Mouse (Mus musculus) midbrain, embryonic 12.5 days (tissue): ENCODE results near the gene Pex3. TPM values are rescaled to one million over a fixed set of nuclear protein-coding genes. Genes with fewer than 3 reads are reported as not detected.

ENCODE experiments used
- ATAC-seq: fragments of 200-750 bp; cut with Nextera tagmentation; 2 replicates; pipeline ENCODE4 v1.8.0; 2017; ENCODE audit warnings: low read depth, moderate TSS enrichment, moderate library complexity; ENCODE audit not compliant: low FRiP score
- H3K27ac ChIP-seq: fragments of 300-500 bp; sonication (generic); replicated peaks from 2 replicates; pipeline ENCODE4 v1.5.1; 2016; ENCODE audit warnings: mild to moderate bottlenecking
- H3K27me3 ChIP-seq: fragments of 300-500 bp; sonication (generic); 2 replicates; pipeline ENCODE4 v1.6.1; 2016; ENCODE audit warnings: mild to moderate bottlenecking
- H3K36me3 ChIP-seq: fragments of 300-500 bp; sonication (generic); 2 replicates; pipeline ENCODE4 v1.6.1; 2016
- H3K4me1 ChIP-seq: fragments of 300-500 bp; sonication (generic); 2 replicates; pipeline ENCODE4 v1.6.1; 2016
- H3K4me2 ChIP-seq: fragments of 300-500 bp; sonication (generic); replicated peaks from 2 replicates; pipeline ENCODE4 v1.6.1; 2016; ENCODE audit warnings: mild to moderate bottlenecking, moderate library complexity
- H3K4me3 ChIP-seq: fragments of 300-500 bp; sonication (generic); 2 replicates; pipeline ENCODE4 v1.5.1; 2016; ENCODE audit warnings: mild to moderate bottlenecking
- H3K9ac ChIP-seq: fragments of 300-500 bp; sonication (generic); replicated peaks from 2 replicates; pipeline ENCODE4 v1.6.1; 2016; ENCODE audit warnings: mild to moderate bottlenecking, moderate library complexity
- H3K9me3 ChIP-seq: fragments of 300-500 bp; sonication (generic); 2 replicates; pipeline ENCODE4 v1.6.1; 2016; ENCODE audit warnings: mild to moderate bottlenecking
- WGBS: fragments of 180-500 bp; shearing (Covaris S2); methylation state at CpG from one replicate; pipeline ENCODE4 v1.1.7; 2016; 5-methylcytosine and 5-hydroxymethylcytosine counted together
- polyA plus RNA-seq: library from polyadenylated mRNA; unstranded; fragments of >200 nt; fragmentation: Nextera tagmentation; extraction: Ambion mirVana; gene quantifications from 2 replicates; pipeline ENCODE4 v1.2.1, GENCODE M21; 2016

The Pex3 gene
- polyA plus RNA-seq, 1 experiment from 2014 or later = 21.8 TPM

DNA sequence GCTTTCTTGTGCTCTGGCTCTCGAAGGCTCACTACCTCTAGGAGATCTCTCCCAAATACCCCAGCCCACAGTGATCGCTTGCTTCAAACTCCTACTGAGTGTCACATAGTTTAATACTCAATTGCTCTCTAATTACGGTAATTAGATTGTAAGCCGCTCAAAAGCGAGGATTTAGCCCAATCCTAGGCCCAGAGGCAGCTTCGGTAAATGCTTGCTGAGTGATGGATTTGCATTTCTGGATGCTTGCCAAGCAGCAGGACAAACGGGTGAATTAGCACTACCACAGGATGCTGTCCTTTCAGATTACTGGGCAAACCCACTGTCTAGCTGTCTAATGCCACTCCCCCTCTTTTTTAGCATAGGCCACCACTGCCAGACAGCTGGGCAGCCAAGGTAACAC lies 16.9 kb upstream of the Pex3 start:
- peak; percentile 74 for ATAC-seq
- Histone ChIP-seq H3K4me1 (peaks cover 18% of the 10 kb centered on the region), H3K36me3 (no peaks in the 10 kb centered on the region), H3K9me3 (no peaks in the 10 kb centered on the region), H3K9ac (no peak overlapping the region), H3K27me3 (peaks cover 37% of the 10 kb centered on the region), H3K27ac (no peak overlapping the region), H3K4me2 (no peak overlapping the region), H3K4me3 (no peak overlapping the region)
- WGBS = 42% methylated on average over 7 of the region's 7 CpGs

DNA sequence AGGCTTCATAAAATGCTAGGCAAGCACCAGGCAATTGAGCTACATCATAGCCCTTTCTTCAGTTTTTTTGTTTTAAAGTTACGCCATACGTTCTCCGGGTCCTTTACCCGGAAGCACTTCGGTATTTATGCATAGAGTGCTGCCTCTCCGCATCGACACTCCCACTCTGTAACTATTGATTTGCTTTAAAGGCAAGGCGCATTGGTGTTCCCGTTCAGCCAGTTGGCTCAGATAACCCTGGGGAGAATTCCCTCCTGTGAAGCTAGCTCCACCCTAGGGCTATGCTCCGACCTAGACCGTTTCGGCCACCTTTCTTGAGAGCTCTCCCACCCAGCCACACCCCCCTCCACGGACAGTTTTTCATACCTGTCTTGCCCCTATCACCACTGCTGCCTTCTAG lies 13.5 kb upstream of the Pex3 start:
- Histone ChIP-seq H3K4me2 (no peak overlapping the region), H3K4me1 (peaks cover 18% of the 10 kb centered on the region), H3K27ac (no peak overlapping the region), H3K4me3 (no peak overlapping the region), H3K9me3 (no peaks in the 10 kb centered on the region), H3K36me3 (peaks cover 9% of the 10 kb centered on the region), H3K27me3 (peaks cover 31% of the 10 kb centered on the region), H3K9ac (no peak overlapping the region)
- ATAC-seq = no peak
- WGBS = 66% methylated on average over 13 of the region's 13 CpGs

DNA sequence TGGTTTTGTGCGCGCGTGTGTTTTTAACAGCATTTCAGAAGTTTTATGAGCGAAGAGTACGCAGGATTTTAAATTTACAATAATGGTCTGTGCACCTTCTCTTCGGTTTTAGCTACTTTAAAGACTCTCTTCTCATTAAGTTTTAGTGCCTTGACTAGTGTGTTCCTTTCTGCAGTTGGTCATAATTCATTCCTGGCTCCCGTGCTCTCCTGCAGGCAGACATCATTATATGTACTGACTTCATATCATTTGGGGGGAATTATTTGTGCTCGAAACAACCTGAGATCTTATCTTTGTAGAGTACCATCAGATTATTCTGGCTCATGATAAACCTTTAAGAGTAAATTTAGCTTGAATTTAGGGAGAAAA lies 12.1 kb upstream of the Pex3 start:
- H3K4me1 ChIP-seq = peaks cover 6% of the 10 kb centered on the region
- H3K9ac ChIP-seq = no peak overlapping the region
- peaks cover 12% of the 10 kb centered on the region for H3K36me3 ChIP-seq
- peaks cover 25% of the 10 kb centered on the region for H3K27me3 ChIP-seq
- no peaks in the 10 kb centered on the region for H3K9me3 ChIP-seq
- ATAC-seq = no peak
- no peak overlapping the region for H3K27ac ChIP-seq
- WGBS = 66% methylated on average over 8 of the region's 8 CpGs
- H3K4me3 ChIP-seq = no peak overlapping the region
- peak overlapping the region; percentile 39 for H3K4me2 ChIP-seq

DNA sequence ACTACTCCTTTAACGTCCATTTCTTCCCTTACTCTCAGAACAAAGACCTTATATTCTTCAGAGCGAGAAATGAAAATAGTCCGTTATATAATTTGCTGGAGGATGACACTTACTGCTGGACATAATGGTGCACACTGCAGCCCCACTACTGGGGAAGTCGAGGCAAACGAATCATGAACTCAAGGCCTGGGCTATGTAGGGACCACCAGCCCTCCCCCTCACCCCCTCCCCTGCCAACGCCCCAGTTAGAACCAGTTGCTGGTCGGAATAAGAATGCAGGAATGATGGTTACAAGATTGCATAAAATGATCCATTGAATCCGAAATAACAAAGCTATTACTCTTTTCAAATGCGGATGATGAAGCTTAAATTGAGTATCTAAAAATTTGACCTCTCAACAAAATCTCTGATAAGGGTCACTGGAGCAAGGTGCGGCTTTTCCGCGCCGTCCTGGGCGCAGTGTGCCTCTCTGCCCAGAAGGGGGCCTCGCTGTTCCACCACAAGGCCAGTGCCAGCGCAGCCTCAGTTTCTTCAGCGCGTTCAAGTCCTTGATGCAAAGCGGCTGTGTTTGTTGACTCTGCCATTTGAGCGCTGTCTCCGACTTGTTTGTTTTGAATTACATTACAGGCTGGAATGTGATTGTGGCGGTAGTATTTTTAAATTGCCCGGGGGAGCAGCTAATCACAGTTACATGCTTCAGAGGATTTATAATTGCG lies 11.6 kb upstream of the Pex3 start:
- Histone ChIP-seq H3K9ac (no peak overlapping the region), H3K36me3 (peaks cover 12% of the 10 kb centered on the region), H3K27me3 (peaks cover 25% of the 10 kb centered on the region), H3K4me1 (peaks cover under 1% of the 10 kb centered on the region; the same call in 1 of the 2 replicates), H3K27ac (no peak overlapping the region), H3K4me3 (no peak overlapping the region), H3K9me3 (no peaks in the 10 kb centered on the region), H3K4me2 (peak overlapping the region; percentile 39)
- 26% methylated on average over 24 of the region's 24 CpGs for WGBS
- peak; percentile 81 for ATAC-seq

DNA sequence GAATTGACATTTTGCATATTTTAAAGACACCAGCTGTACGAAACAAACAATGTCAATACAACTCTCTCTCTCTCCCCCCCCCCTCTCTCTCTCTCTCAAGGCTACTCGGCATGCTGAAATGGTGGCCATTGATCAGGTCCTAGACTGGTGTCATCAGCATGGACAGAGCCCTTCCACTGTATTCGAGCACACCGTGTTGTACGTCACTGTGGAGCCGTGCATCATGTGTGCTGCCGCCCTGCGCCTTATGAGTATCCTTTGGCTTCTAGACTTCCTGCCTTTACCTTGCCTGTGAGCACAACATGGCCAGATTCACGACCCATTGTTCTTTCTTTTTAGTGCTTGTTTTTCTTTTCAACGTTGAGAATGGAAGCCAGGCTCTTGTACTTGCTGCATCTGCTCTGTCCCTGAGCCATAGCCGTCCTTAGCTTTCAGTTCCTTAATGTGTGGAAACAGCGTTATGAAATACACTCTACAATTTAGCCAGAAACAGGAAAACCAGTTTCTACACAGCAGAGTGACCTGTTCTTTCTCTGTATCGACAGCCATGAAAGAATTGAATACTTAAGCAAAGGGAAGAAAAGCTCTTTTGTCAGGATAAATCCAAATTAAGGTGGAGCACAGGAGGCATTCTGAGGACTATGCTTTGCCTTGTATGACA lies 7.2 kb upstream of the Pex3 start:
- no peak overlapping the region for H3K27ac ChIP-seq
- 92% methylated on average over 13 of the region's 13 CpGs for WGBS
- no peak overlapping the region for H3K4me3 ChIP-seq
- H3K4me1 ChIP-seq = no peaks in the 10 kb centered on the region
- H3K4me2 ChIP-seq = no peak overlapping the region
- ATAC-seq = no peak
- no peak overlapping the region for H3K9ac ChIP-seq
- peaks cover 15% of the 10 kb centered on the region for H3K36me3 ChIP-seq
- H3K27me3 ChIP-seq = no peaks in the 10 kb centered on the region
- H3K9me3 ChIP-seq = no peaks in the 10 kb centered on the region

DNA sequence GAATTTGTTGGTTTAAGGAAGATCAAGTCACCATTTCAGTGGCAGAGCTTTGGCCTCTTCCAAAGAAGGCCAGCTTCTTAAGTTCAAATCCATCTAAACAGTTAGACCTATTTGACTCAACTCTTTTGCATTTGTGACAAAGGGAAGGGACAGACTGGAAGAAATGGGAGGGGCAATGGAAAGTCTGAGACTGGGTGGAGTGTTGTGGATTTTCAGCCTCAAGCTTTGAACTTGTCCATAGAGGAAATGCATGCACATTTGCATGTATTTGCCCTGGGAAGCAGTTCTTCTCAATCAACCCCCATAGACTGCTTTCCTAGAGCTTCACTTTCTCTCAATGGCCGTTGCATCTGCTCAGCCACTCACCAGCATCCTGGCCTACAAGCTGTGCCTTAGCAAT lies 1.4 kb upstream of the Pex3 start:
- WGBS = 85% methylated on average over 1 of the region's 1 CpGs
- no peak for ATAC-seq
- H3K4me1 ChIP-seq = peaks cover 7% of the 10 kb centered on the region
- H3K27me3 ChIP-seq = no peaks in the 10 kb centered on the region
- H3K9me3 ChIP-seq = no peaks in the 10 kb centered on the region
- no peak overlapping the region for H3K4me2 ChIP-seq
- no peak overlapping the region for H3K4me3 ChIP-seq
- no peak overlapping the region for H3K27ac ChIP-seq
- no peak overlapping the region for H3K9ac ChIP-seq
- H3K36me3 ChIP-seq = 0 out of 2 replicates have a peak, but pooled peaks cover 2% of the 10 kb centered on the region

DNA sequence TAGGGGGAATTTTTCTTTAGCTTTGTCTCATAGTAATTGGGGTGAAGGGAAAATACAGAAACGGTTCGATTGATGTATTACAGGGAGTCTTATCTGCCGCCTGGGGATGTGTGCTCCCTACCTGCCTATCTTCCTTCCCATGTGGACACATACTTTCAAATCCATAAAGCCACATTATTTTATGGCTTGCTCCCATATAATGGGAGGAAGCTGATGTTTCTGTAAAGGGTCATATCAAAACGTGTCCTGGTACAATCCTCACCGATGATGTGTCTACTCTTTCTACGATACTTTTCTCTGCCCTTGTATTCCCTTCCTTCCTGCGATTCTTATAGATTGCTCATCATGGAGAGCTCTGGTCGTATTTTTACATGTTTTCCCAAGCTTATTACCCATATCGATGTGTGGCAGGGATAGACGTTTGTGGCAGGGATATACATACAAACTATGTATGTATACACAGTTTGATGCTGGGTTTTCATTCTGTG lies 600 bp upstream of the Pex3 start:
- peaks cover 7% of the 10 kb centered on the region for H3K4me1 ChIP-seq
- peak overlapping the region; percentile 70 for H3K4me3 ChIP-seq
- H3K9me3 ChIP-seq = no peaks in the 10 kb centered on the region
- peak; percentile 31; the same call in 1 of the 2 replicates for ATAC-seq
- no peaks in the 10 kb centered on the region for H3K27me3 ChIP-seq
- no peak overlapping the region for H3K27ac ChIP-seq
- peak overlapping the region; percentile 64 for H3K4me2 ChIP-seq
- 33% methylated on average over 10 of the region's 10 CpGs for WGBS
- peak overlapping the region; percentile 80 for H3K9ac ChIP-seq
- H3K36me3 ChIP-seq = 0 out of 2 replicates have a peak, but pooled peaks cover 2% of the 10 kb centered on the region

DNA sequence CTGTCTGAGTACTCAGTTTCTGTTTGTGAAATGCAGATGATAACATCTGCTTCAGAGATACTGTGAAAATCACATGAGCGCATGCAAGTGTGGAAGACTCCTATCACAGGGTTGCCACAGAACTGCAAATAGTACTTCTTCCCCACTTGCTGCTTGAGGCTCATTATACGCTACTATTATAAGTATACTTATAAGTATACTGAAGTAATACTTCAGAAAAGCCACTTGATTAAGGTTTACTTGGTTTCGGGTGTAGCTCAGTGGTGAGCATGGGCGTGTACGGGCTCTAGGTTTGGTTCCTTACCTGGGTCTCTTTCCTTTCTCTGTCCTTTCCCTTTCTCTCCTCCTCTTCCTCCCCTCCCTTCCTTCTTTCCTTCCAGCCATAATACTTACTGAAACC lies 11.2 kb downstream of the Pex3 start:
- 93% methylated on average over 5 of the region's 5 CpGs for WGBS
- Histone ChIP-seq H3K27me3 (no peaks in the 10 kb centered on the region), H3K27ac (no peak overlapping the region), H3K4me3 (no peak overlapping the region), H3K4me1 (no peaks in the 10 kb centered on the region), H3K36me3 (peaks cover 31% of the 10 kb centered on the region), H3K9ac (no peak overlapping the region), H3K9me3 (no peaks in the 10 kb centered on the region), H3K4me2 (no peak overlapping the region)
- no peak for ATAC-seq

DNA sequence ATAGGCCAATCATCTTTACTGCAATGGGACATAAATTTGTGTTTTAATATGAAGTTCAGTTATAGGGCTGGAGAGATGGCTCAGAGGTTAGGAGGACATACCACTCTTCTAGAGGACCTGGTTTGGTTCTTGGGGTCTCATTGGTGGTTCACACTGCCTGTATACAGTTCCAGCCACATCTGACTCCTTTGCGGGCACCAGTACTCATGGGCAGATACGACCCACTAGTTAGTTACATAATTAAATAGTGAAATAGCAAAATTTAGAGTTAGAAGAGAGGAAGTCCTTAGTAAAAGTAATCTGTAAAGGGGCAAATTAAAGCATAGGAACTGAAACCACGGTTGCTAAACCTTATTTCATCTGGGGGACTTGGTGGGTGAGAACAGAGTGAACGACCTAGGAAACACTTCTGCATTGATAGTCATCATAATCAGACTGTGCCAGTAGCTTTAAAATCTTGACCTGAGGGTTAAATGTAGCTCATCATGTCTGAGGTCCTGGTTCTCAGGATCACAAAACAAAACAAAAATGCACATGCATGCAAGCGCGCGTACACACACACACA lies 13.1 kb downstream of the Pex3 start:
- ATAC-seq = no peak
- H3K27ac ChIP-seq = no peak overlapping the region
- WGBS = 91% methylated on average over 7 of the region's 7 CpGs
- H3K4me3 ChIP-seq = no peak overlapping the region
- no peaks in the 10 kb centered on the region for H3K9me3 ChIP-seq
- no peaks in the 10 kb centered on the region for H3K4me1 ChIP-seq
- H3K27me3 ChIP-seq = no peaks in the 10 kb centered on the region
- no peak overlapping the region for H3K9ac ChIP-seq
- H3K36me3 ChIP-seq = peaks cover 34% of the 10 kb centered on the region
- no peak overlapping the region for H3K4me2 ChIP-seq

DNA sequence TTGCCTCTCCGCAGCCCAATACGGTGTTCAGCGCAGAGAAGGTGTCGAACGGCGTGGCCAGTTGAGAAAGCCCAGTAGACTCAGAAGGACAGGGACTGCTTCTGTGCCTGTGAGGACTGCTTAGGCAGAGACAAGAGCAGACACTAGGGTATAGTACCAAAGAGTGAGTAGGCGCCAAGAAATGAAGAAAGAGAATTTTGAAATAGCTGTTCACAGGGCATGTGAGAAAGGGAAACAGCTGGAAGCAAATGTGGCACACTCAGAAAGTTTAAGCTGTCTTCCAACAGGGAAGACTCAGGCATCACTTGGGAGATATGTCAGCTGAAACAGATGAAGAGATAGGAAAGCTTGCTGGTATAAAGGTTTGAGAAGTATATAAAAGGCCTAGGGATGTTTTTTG lies 16.2 kb downstream of the Pex3 start:
- Histone ChIP-seq H3K4me2 (no peak overlapping the region), H3K4me3 (no peak overlapping the region), H3K27ac (no peak overlapping the region), H3K36me3 (peaks cover 28% of the 10 kb centered on the region), H3K9me3 (no peaks in the 10 kb centered on the region), H3K4me1 (no peaks in the 10 kb centered on the region), H3K9ac (no peak overlapping the region), H3K27me3 (no peaks in the 10 kb centered on the region)
- ATAC-seq = no peak
- WGBS = 96% methylated on average over 7 of the region's 7 CpGs

DNA sequence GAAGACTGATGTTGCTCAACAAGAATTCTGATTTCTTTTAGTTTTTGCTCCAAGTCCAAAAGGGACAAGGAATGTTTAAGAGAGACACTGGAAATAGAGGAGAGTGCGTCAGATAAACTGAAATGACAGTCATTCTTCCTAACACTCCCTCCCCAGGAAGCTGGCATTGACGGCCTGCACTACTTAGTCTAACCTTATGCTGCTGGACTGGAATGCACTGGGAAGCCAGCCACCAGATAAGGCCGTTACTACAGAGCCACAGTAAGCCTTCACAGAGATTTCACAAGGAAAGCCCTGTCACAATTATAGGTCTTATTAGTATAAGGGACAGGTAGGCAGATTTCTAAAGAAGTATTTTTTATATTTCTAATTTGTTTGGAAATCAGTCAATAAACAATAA lies 18.2 kb downstream of the Pex3 start:
- H3K27ac ChIP-seq = no peak overlapping the region
- no peak overlapping the region for H3K9ac ChIP-seq
- no peak for ATAC-seq
- H3K9me3 ChIP-seq = no peaks in the 10 kb centered on the region
- H3K36me3 ChIP-seq = peaks cover 25% of the 10 kb centered on the region
- H3K4me1 ChIP-seq = no peaks in the 10 kb centered on the region
- H3K4me2 ChIP-seq = no peak overlapping the region
- H3K27me3 ChIP-seq = no peaks in the 10 kb centered on the region
- 86% methylated on average over 3 of the region's 3 CpGs for whole genome bisulfite sequencing
- H3K4me3 ChIP-seq = no peak overlapping the region

DNA sequence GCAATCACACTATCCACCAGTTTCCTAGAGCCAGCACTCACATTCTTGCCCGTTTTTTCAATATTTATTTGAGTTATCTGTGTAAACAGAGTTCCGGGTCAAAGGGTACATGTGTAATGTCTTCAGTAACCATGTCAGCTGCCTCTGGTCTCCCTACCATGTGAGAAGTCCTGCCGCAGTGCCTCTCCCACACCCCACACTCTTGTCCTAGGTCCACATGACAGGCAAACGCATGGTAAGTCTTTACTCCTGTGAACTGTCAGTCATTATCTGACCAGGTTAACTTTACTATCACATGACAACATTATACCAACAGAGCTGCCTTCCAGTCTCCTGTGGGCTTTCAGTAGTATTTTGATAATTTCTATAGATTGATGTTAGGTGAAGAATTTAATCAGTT lies 24.8 kb downstream of the Pex3 start:
- Histone ChIP-seq H3K36me3 (peaks cover 4% of the 10 kb centered on the region; the same call in 1 of the 2 replicates), H3K9me3 (no peaks in the 10 kb centered on the region), H3K27me3 (no peaks in the 10 kb centered on the region), H3K27ac (no peak overlapping the region), H3K4me1 (no peaks in the 10 kb centered on the region), H3K4me3 (no peak overlapping the region), H3K9ac (no peak overlapping the region), H3K4me2 (no peak overlapping the region)
- WGBS = 88% methylated on average over 4 of the region's 4 CpGs
- no peak for ATAC-seq
